Mouse (Mus musculus): ENCODE results near the gene Akap13.
A peak's percentile ranks its signal among the peaks of the same experiment; 100 is the strongest.

Gene Akap13

DNA sequence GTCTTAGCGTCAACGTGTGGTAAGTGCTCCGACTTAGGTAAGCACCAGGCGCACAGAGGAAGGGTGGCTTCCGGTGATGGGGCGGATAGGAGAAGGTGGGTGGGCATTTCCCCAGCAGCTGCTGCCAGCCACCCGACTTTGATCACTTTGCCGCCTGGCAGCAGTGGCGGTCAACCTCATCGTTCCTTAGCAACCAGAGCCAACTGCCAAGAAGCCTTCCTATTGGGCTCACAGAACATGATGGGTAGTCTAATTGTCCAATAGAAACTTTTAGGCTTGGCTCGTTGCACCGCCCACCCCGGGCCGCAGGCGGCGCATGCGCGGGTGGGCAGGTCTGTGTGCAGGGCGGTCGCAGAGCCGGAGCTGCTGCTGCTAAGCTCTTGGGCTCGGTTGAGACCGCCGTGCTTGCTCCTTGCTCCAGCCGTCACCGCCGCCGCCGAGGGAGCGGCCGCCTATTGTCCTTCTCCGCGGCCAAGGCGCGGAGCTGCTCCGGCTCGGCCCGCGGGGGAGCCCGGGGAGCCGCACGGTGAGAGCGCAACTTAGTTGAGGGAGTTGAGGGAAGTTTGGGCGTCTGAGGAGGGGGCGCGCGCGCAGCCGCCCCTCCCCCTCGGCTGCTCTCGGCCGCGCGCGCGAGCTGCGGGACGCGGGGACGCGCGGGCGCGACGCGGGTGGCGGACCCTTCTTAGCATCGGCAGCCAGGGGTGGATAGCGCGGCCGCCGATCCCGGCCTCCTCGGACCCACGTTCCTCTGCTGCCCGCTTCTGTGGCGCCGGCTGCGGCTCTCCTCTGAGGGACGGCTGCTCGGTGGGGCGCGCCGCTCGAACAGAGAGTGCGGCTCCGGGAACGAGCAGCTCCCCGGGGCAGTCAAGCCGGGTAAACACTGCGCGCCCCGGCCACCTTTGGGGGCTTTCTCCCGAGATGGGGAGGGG is at the start of gene Akap13:
Gene Akap13 (plus strand): TSS at position 312 of the 929 bp plus-strand sequence.
- peak; percentile 97 for DNase-seq

DNA sequence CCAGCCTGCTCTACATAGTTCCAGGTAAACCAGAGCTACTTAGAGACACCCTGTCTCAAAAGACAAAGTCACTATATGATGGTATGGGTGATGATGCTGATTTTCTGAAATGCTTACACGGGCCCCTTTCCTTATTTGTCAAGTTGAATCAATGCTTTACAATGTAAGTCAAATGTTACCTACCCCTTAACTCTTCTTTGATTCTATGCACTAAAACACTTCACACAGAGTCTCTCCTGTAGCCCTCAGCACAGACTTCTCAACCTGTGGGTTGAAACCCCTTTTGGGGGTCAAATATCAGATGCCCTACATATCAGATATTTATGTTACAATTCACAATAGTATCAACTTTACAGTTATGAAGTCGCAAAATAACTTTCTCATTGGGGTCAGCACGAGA is 44.7 kb upstream of the Akap13 start:
- DNase-seq: no peak

DNA sequence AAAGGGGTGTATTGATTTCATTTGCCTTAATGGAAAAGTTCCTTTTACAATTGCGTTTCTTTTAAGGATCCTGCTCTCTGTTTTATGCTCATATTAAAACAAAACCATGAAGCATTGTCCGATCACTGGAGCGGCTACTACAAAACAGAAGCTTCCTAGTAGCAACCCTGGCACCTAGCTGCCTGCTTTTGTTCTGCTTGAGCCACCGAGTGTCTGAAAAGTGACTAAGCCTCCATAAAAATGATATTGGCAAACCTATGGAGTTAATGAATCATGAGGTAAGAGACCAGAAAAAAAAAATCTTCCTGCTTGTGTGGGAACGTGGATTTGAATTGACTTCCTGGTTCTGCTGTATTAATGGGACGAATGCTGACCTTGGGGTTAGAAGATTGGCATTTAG is 44.1 kb upstream of the Akap13 start:
- DNase-seq: no peak

DNA sequence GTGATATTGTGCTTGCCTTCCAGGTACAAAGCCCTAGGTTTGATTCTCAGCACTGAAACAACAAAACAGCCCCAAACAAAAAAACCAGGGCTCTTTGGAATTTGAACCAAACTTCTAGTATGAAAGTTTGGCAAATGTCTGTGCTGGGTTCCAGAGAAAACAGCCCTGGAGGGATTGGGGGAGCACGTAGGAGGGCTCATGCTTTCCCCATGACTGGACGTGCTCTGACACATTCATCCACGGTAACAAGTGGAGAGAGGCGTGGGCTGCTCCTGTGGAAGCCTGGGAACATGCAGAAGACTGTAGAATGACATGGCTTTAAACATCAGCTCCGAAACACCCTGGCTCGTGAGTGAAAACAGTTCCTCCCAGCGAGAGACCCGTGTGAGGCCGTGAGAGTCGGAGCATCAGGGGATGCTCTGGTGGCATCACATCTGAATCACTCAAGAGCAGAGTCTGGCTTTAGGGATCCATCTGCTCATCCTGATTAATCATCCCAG is 43.3 kb upstream of the Akap13 start:
- no peak for DNase-seq

DNA sequence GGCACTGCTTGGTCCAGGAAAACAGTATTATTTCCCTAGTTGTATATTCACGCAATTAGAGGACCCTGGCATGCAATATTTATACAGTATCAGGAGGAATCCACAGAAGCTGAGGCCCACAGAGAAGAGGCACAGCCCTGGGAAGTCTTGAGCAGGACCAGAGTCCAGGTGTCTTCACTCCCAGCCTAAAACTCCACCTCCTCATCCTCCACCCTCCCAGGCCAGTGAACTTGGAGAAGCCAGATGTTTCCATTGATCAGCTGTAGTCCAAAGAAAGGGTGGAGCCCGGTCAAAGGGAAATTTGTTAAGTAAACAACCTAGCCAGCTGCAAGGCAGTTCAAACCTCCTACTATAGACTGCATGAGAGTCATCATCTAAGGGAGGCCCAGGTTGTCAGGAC is 42.8 kb upstream of the Akap13 start:
- no peak for DNase-seq

DNA sequence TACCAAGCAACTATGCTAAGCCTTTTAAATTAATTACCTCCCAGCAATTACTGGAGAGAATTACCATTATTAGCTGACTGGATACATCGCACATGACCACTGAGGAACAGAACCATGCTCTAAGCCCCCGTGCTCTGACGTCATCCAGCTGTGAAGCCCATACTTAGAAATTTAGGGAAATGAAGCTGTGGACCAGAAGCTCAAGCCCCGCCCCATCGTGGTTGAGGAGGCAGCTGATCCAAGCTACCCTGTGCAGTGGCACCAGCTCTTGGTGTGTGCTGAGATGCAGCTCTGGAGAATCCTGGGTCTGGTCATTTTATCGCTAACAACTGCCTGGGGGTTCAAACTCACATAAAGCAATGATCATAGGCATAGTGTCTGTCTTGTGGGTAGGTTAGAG is 41.4 kb upstream of the Akap13 start:
- DNase-seq: no peak

DNA sequence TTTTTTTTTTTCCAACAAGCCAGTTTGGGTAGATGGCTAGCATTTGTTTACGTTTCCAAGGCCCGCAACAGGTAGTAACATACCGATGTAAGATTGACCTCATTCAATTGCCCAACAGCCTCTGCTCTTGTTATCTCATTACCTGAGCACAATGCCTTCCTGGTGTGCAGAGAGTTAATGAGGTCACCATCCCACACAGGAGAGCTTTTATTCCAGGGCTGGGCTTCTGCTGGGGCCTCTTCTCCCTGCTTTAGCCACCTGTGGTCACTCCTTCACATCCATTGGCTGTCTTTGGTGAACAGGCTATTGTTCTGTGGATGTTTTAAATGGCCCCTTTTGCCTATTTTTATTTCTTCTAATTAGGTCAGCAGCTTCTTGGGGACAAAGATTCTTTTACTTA is 41.0 kb upstream of the Akap13 start:
- DNase-seq: no peak

DNA sequence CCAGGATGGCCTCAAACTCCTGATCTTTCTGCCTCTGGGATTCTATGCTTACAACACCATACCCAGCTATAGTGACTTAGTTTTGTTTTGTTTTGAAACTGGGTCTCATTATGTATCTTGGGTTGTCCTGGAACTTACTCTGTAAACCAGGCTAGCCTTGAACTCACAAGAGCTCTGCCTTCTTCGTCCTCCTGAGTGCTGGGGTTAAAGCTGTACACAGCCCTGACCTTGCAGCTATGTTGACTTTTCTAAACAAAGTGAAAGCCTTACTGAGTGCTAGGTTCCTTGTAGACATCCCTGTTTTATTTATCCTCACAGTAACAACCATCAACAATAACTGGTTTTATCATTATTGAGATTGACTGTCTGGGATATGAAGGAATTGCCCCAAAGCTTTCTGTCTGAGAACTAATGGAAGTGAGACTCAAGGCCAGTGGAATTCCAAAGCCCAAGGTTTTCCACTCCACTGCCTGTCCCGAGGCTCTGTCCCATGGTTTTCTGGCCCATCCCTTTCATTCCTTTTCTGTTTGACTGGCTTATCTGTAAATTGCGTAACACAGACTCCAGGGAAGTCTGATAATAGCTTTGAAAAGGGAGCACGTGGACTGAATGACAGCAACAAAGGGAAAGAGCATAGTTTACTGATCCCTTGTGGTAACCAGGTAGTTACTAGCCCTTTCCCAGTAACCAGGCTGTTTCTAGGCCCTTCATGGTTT is 40.0 kb upstream of the Akap13 start:
- no peak for DNase-seq

DNA sequence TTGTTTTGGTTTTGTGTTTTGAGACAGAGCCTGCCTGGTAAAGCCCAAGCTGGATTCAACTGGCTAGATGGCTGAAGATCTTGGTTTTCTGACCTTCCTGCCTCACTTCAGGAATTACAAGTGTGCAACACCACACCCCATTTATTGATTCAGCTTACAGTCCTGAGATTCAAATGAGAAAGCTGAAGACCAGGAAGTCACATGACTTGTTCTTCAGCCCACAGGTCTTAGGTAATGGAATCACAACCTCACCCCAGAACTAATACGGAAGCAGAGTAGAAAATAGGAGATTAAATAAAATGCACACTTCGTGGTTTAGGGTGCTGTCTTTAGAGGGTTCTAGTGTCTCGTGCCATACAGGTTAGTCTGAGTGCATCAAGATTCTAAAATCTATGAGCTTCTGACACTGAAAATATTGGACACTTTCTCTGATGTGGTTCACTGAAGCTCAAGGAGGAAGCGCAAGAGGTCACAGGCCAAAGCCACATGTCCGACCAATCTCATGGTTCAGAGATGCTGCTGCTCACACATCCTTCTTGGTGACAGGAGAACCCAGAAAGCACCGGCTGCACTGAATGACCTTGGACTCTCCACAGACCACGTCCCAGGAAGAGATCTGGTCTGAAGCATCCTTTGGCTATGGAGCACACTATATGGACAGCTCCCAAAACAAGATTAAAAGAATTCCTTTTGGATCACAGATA is 39.3 kb upstream of the Akap13 start:
- no peak for DNase-seq

DNA sequence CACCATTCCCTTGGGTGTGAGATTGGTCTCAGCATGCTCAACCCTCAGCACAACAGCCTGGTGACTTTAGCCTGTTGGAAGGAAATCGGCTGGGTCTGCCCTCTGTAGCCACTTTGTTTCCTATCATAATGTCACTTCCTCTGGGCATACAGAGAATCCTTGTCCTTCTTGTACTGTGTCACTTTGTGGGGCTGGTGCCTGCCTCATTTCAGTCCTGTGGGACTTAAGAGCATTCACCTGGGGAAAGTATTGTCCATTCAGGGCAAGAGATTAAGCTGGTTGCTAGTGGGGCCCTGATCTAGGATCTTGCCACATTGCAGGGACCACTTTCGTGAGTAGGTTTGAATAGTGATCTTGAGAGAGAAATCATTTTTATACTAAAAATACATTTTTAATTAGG is 34.4 kb upstream of the Akap13 start:
- DNase-seq: no peak

DNA sequence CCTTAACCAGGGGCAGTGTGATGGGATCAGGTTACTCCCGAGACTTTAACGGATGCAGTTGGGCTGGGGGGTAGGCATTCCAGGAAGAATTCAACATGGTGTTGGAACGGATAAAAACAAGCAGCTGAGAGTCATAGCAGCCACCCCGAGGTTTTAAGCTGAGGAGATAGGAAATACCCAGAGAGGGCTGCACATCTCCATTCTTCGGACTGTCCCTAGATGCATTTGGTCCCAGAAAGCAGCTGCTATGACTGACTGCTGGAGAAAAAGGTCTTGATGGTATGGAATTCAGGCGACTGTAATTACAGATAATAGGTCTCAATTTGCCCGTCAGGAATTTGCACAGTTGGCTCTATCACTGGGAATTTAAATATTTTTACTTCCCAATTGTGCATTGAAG is 31.2 kb upstream of the Akap13 start:
- DNase-seq: no peak

DNA sequence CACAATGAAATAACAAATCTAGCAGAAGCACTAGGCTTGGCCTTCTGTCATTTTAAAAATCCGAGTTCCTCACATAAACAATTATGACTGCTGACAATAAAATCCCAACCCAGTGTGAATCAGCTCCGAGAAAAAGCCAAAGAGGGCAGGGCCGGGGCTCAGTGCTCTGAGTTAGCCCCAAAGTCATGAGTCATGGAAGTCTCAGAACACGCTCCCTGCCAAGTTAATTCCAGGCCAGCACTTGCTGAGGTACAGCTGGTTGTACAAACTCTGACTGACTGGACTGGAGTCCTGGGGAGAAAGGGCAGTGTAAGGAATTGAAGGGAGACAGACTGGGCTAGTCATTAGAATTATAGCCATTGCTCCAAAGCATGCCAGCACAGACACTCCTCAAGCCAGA is 28.0 kb upstream of the Akap13 start:
- DNase-seq: peak; percentile 11 to 42

DNA sequence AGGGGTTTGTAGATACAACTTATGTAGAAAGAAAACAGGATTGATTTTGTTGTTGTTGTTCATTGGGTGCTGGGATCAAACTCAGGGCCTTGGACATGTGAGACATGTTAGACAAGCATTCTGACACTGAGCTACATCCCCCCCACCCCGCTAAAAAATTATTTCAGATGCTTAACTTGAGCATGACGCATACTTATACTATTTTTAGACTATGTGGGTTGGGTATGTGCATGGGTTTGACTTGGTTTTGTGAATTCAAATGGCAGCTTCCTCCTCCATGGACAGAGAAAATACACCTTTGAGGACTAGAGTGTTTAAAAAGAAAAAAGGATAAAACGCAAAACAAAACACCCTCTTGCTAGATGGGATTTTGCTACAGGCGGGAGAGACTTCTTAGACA is 26.4 kb upstream of the Akap13 start:
- no peak for DNase-seq

DNA sequence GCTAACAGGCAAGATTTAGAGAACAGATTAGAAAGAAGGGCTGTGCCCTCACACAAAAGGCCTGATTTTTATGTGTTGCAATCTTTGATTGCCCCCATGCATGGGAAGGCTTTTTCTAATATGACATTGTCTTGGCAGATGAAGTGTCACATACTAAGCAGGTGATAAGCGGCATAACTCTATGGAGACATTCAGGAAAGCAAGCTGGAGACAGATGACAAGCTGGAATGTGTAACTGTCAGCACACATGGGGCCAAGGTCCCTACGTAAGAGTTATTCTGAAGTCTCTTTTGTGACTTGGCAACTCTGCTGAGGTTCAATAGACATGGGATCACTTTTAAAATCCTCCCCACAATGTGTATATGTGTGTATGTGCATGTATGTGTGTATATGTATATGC is 24.8 kb upstream of the Akap13 start:
- DNase-seq: no peak

DNA sequence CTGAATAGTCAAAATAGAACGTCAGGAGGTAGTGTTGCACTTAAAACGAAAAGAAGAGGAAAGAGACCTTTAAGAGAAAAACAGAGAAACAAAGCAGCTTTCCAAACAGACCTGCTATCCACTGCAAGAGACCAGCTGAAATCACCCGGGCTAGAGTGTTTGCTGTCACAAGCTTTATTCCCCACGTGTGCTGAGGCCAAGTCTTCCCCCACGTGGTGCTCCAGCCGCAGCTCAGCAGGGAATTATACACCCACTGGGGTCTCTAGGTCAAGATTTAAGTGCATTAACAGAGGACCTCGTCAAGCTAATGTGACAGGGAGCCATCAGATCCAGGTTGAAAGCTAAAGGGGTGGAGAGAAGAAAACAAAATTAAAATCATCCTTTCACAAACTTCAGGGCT is 24.3 kb upstream of the Akap13 start:
- no peak for DNase-seq

DNA sequence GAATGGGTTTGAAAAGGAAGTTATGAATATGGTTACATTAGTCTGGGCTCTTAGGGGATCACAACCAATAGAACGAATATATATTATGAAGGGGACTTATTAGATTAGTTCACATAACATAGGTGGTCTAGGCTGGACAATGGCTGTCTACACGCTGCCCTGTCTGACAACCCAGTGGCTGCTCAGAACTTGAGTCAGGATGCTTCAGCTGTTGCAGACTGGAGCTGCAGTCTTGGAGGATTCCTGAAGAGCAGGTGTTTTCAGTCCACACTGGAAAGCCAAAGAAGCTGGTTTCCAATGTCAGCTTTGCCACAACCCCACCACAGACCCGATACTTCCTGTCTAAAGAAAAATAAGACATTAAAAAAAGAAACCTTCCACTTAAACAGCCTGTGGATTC is 23.3 kb upstream of the Akap13 start:
- DNase-seq: no peak

DNA sequence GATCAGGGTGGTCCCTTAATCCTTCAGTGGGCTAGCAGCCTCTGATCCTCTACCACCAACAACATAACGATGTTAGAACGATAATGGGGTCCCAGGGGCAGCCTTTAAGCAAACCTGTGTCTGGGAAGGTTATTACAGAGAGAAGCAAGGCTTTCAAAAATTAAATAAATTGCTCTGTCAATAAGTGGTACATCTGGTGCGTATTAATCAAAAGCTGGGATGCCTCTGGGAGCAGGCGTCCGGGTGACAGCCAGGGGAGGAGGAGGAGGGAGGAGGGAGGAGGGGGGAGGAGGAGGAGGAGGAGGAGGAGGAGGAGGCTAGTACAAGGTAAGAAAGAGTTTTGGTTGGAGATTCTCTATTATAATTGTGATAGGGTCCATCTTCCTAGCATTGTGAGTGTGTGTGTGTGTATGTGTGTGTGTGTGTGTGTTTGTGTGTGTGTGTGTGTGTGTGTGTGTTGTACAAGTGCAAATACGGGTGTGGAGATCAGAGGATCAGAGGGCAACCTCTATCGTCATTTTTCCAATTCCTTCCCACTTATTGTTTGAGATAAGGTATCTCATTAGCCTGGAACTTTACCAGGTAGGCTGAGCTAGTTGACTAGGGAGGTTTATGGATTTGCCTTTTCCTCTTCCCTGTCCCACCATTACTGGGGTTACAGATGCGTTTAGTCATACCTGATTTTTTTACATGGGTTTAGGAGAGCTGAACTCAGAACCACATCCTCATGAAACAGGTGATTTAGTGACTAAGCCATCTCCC is 18.7 kb upstream of the Akap13 start:
- DNase-seq: no peak

DNA sequence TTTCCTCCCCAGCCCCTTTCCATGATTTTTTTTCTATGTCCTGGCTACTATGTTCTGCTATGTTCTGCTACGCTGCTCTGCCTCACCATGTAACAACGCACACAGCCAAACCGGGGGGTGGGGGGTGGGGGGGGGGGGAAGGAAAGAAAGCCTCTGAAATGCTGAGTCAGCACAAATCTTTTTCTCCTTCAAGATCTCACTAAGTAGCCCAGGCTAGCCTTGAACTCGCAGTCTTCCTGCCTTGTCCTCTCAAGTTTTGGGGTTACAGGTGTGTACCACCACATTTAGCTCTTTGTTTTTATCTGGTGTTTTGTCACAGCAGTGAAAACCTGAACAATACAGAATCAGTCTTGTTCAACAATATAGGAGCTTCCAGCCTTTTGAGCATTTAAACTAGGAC is 15.8 kb upstream of the Akap13 start:
- DNase-seq: no peak

DNA sequence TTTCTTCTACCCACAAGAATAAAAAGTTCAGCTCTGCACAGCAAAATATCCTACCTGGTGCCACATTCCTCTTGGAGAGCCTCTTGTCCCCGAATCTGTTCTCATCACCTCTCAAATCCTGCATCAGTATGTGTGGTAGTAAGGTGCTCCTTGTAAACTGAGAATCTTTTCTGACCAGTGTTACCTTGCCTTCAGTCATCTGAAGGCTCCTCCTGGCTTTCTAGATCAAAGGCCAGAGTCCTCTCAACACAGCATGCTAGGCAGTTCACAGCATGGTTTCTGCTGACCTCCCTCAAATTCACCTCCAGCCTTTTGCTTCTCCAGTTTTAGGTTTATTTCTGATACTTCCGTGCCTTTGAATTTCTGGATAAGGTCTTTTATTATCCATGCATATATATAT is 15.1 kb upstream of the Akap13 start:
- no peak for DNase-seq

DNA sequence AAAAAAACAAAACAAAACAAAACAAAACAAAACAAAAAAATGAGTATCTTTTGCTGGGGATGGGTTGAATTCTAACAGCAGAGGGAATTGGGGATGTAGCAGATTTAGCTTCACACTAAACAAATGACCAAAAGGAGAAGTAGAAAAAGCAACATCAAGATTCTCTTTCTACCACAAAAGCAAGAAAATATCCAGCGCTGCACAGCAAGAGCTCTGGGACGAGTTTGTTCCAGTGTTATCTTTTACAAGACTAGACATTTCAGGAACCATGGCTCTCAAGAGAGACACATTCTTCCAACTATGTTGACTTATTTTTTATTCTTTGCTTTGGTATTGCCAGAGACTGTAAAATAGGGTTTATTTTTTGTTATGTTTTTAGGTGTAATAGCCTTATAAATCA is 13.4 kb upstream of the Akap13 start:
- no peak for DNase-seq

DNA sequence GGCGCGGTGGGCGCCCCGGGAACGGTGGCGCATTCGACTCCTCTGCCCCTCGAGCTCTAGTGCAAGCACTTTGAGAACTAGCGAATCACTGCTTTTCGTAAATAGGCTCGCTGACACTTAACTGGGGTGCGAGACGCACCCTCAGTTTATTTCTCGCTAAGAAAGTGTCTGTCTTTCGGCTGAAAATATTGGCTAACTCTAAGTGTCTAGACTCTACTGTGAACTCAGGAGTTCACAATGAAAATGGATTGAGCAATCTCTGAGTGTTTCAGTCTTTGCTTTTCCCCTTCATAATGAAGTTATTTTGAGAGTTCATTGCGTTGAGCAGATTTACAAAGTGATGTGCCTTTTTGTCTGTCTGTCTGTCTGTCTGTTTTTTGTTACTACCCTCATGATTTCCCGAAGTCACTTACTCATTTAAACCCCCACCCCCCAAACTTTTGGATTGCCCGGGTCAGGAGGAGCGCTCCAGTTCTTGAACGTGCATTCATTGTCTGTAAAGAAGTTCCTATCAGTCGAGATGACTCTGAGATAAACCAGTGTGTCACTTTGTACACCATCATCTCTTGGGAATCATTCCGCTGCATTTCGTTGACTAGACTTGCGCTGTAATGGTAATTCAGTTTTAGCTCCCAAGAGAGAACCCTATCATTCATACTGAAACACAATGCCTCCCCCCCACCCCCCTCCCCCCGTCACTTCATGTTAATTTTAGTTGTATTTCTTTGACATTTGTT is 986 bp downstream of the Akap13 start:
- no peak for DNase-seq

DNA sequence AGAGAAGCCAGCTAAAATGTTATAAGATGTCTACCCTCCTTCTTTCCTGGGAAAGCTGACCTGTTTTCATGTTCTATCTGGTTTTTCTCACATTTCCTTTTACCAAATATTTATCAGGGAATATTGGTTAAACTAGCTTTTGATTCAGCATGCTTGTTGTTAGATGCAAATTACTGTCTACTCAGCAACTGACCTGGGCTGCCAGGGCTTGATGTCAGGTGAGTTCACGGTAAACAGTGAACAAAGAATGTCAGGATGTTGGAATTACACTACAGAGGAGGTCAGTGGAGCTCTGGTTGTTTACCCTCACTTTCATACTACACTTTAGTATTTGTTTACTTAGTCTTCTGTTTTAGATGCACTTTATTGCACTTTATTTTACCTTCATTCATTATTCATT is 5.0 kb downstream of the Akap13 start:
- DNase-seq: no peak

Measured in cerebellum, postnatal 25 days (tissue).